Mouse (Mus musculus) embryonic fibroblast, embryonic 13.5 days (primary cell): ENCODE data around the gene Lypla2.

ENCODE experiments used
- CTCF ChIP-seq: IDR thresholded peaks from 2 replicates; pipeline ENCODE4 v1.5.1; 2011; ENCODE audit warnings: mild to moderate bottlenecking, control low read depth, low read length, moderate library complexity, borderline replicate concordance; ENCODE audit not compliant: insufficient read depth
- POLR2A ChIP-seq: IDR thresholded peaks from 2 replicates; pipeline ENCODE4 v1.6.1; 2011; ENCODE audit warnings: low read depth, mild to moderate bottlenecking, control low read depth, low read length, moderate library complexity

GRCm38 (mm10) chr4:135942193-135942592, 30.2 kb downstream of the Lypla2 start:
- TF ChIP-seq CTCF (no peak), POLR2A (no peak)
